Mouse (Mus musculus) neural tube, embryonic 13.5 days (tissue): ENCODE measurements at regions not wholly inside any gene's neighbourhood (a gene's known extent, or its start where the extent isn't known, plus 50 kb on each side); places are given as distances from the start of the nearest gene placed in this dataset.

ENCODE experiments used
- ATAC-seq: fragments of 200-750 bp; cut with Nextera tagmentation; 2 replicates; pipeline ENCODE4 v1.8.0; 2017; ENCODE audit warnings: low read depth, mild to moderate bottlenecking, moderate TSS enrichment, moderate library complexity
- H3K27ac ChIP-seq: fragments of 300-500 bp; sonication (generic); replicated peaks from 2 replicates; pipeline ENCODE4 v1.5.1; 2015; ENCODE audit warnings: moderate library complexity, mild to moderate bottlenecking, inconsistent platforms
- H3K27me3 ChIP-seq: fragments of 300-500 bp; sonication (generic); 2 replicates; pipeline ENCODE4 v1.6.1; 2015; ENCODE audit warnings: mild to moderate bottlenecking, inconsistent platforms
- H3K36me3 ChIP-seq: fragments of 300-500 bp; sonication (generic); 2 replicates; pipeline ENCODE4 v1.6.1; 2015; ENCODE audit warnings: mild to moderate bottlenecking, inconsistent platforms
- H3K4me1 ChIP-seq: fragments of 300-500 bp; sonication (generic); replicated peaks from 2 replicates; pipeline ENCODE4 v1.6.1; 2015; ENCODE audit warnings: inconsistent platforms
- H3K4me2 ChIP-seq: fragments of 300-500 bp; sonication (generic); 2 replicates; pipeline ENCODE4 v1.6.1; 2015; ENCODE audit warnings: inconsistent platforms, mild to moderate bottlenecking, moderate library complexity
- H3K4me3 ChIP-seq: fragments of 300-500 bp; sonication (generic); 2 replicates; pipeline ENCODE4 v1.5.1; 2015; ENCODE audit warnings: mild to moderate bottlenecking, inconsistent platforms
- H3K9ac ChIP-seq: fragments of 300-500 bp; sonication (generic); 2 replicates; pipeline ENCODE4 v1.6.1; 2015; ENCODE audit warnings: moderate library complexity, mild to moderate bottlenecking, inconsistent platforms
- H3K9me3 ChIP-seq: fragments of 300-500 bp; sonication (generic); 2 replicates; pipeline ENCODE4 v1.6.1; 2016; ENCODE audit warnings: inconsistent platforms
- WGBS: fragments of 180-500 bp; shearing (Covaris S2); methylation state at CpG from one replicate; pipeline ENCODE4 v1.1.7; 2015; 5-methylcytosine and 5-hydroxymethylcytosine counted together

GRCm38 (mm10) chr11:114184970-114185882 lies 118.4 kb upstream of the Sdk2 start:
- ATAC-seq, result peak; percentile 76
- no peak overlapping the region for H3K4me2 ChIP-seq
- WGBS, result 24% methylated on average over 18 of the region's 18 CpGs
- peaks cover 4% of the 10 kb centered on the region; the same call in 1 of the 2 replicates for H3K9me3 ChIP-seq
- H3K27ac ChIP-seq, result no peak overlapping the region
- no peaks in the 10 kb centered on the region for H3K36me3 ChIP-seq
- H3K27me3 ChIP-seq, result peaks cover 10% of the 10 kb centered on the region; the same call in 1 of the 2 replicates
- peaks cover 19% of the 10 kb centered on the region for H3K4me1 ChIP-seq
- H3K9ac ChIP-seq, result no peak overlapping the region
- H3K4me3 ChIP-seq, result no peak overlapping the region

- Histone ChIP-seq H3K9ac (no peak overlapping the region), H3K4me1 (peaks cover 21% of the 10 kb centered on the region), H3K4me3 (no peak overlapping the region), H3K36me3 (no peaks in the 10 kb centered on the region), H3K27me3 (peaks cover 10% of the 10 kb centered on the region; the same call in 1 of the 2 replicates), H3K4me2 (no peak overlapping the region), H3K9me3 (no peaks in the 10 kb centered on the region), H3K27ac (no peak overlapping the region)
- ATAC-seq, result no peak
- 83% methylated on average over 5 of the region's 5 CpGs for WGBS
Observed at GRCm38 (mm10) chr11:114184431-114184830, 117.6 kb upstream of the Sdk2 start.

- H3K27me3 ChIP-seq, result peaks cover 10% of the 10 kb centered on the region; the same call in 1 of the 2 replicates
- H3K9ac ChIP-seq, result no peak overlapping the region
- H3K9me3 ChIP-seq, result no peaks in the 10 kb centered on the region
- 89% methylated on average over 10 of the region's 10 CpGs for WGBS
- no peak for ATAC-seq
- peaks cover 33% of the 10 kb centered on the region for H3K4me1 ChIP-seq
- no peaks in the 10 kb centered on the region for H3K36me3 ChIP-seq
- H3K27ac ChIP-seq, result no peak overlapping the region
- no peak overlapping the region for H3K4me2 ChIP-seq
- H3K4me3 ChIP-seq, result no peak overlapping the region
Observed at GRCm38 (mm10) chr11:114183231-114183630, 116.4 kb upstream of the Sdk2 start.

- no peak for ATAC-seq
- H3K9ac ChIP-seq, result no peak overlapping the region
- peaks cover 45% of the 10 kb centered on the region for H3K4me1 ChIP-seq
- WGBS, result 65% methylated on average over 6 of the region's 6 CpGs
- no peak overlapping the region for H3K4me2 ChIP-seq
- no peak overlapping the region for H3K4me3 ChIP-seq
- no peak overlapping the region; the same call in 1 of the 2 replicates for H3K27ac ChIP-seq
- H3K27me3 ChIP-seq, result peaks cover 5% of the 10 kb centered on the region; the same call in 1 of the 2 replicates
- no peaks in the 10 kb centered on the region for H3K36me3 ChIP-seq
- H3K9me3 ChIP-seq, result no peaks in the 10 kb centered on the region
Observed at GRCm38 (mm10) chr11:114178746-114179472, 112.1 kb upstream of the Sdk2 start.

GRCm38 (mm10) chr11:114177789-114178188 lies 110.9 kb upstream of the Sdk2 start:
- 45% methylated on average over 4 of the region's 4 CpGs for WGBS
- Histone ChIP-seq H3K4me1 (peaks cover 45% of the 10 kb centered on the region), H3K36me3 (no peaks in the 10 kb centered on the region), H3K9ac (no peak overlapping the region), H3K4me2 (no peak overlapping the region), H3K4me3 (no peak overlapping the region), H3K9me3 (no peaks in the 10 kb centered on the region), H3K27me3 (peaks cover 5% of the 10 kb centered on the region; the same call in 1 of the 2 replicates), H3K27ac (no peak overlapping the region)
- no peak for ATAC-seq

- Histone ChIP-seq H3K27me3 (peaks cover 5% of the 10 kb centered on the region; the same call in 1 of the 2 replicates), H3K4me3 (no peak overlapping the region), H3K4me2 (no peak overlapping the region), H3K4me1 (peaks cover 46% of the 10 kb centered on the region), H3K36me3 (no peaks in the 10 kb centered on the region), H3K27ac (no peak overlapping the region), H3K9me3 (no peaks in the 10 kb centered on the region), H3K9ac (no peak overlapping the region)
- ATAC-seq, result no peak
- WGBS, result 71% methylated on average over 1 of the region's 1 CpGs
Observed at GRCm38 (mm10) chr11:114177281-114177680, 110.4 kb upstream of the Sdk2 start.

GRCm38 (mm10) chr11:114176671-114177212 lies 109.9 kb upstream of the Sdk2 start:
- Histone ChIP-seq H3K4me1 (peaks cover 52% of the 10 kb centered on the region), H3K4me3 (no peak overlapping the region), H3K36me3 (no peaks in the 10 kb centered on the region), H3K27ac (no peak overlapping the region), H3K9me3 (no peaks in the 10 kb centered on the region), H3K4me2 (no peak overlapping the region), H3K9ac (no peak overlapping the region), H3K27me3 (peaks cover 5% of the 10 kb centered on the region; the same call in 1 of the 2 replicates)
- WGBS, result 51% methylated on average over 4 of the region's 4 CpGs
- ATAC-seq, result no peak

- no peak overlapping the region for H3K9ac ChIP-seq
- no peak overlapping the region for H3K4me3 ChIP-seq
- H3K9me3 ChIP-seq, result no peaks in the 10 kb centered on the region
- 25% methylated on average over 23 of the region's 23 CpGs for WGBS
- no peak for ATAC-seq
- H3K27me3 ChIP-seq, result peaks cover 4% of the 10 kb centered on the region; the same call in 1 of the 2 replicates
- no peak overlapping the region for H3K4me2 ChIP-seq
- 0 out of 2 replicates have a peak overlapping the region, but pooled peaks have one; percentile 18 for H3K27ac ChIP-seq
- H3K4me1 ChIP-seq, result peaks cover 62% of the 10 kb centered on the region
- no peaks in the 10 kb centered on the region for H3K36me3 ChIP-seq
Observed at GRCm38 (mm10) chr11:114175437-114176131, 108.7 kb upstream of the Sdk2 start.

GRCm38 (mm10) chr11:114174871-114175270 lies 108.0 kb upstream of the Sdk2 start:
- 95% methylated on average over 4 of the region's 4 CpGs for WGBS
- peaks cover 62% of the 10 kb centered on the region for H3K4me1 ChIP-seq
- H3K27ac ChIP-seq, result no peak overlapping the region

GRCm38 (mm10) chr11:114168231-114168661 lies 101.4 kb upstream of the Sdk2 start:
- Histone ChIP-seq H3K27me3 (peaks cover 9% of the 10 kb centered on the region; the same call in 1 of the 2 replicates), H3K4me3 (no peak overlapping the region), H3K9me3 (no peaks in the 10 kb centered on the region), H3K9ac (no peak overlapping the region), H3K4me1 (peaks cover 35% of the 10 kb centered on the region), H3K36me3 (no peaks in the 10 kb centered on the region), H3K4me2 (no peak overlapping the region), H3K27ac (no peak overlapping the region)
- no peak; the same call in 1 of the 2 replicates for ATAC-seq
- 69% methylated on average over 13 of the region's 13 CpGs for WGBS

More at GRCm38 (mm10) chr11:114174871-114175270, 108.0 kb upstream of the Sdk2 start:
- no peak for ATAC-seq
- no peaks in the 10 kb centered on the region for H3K36me3 ChIP-seq
- no peaks in the 10 kb centered on the region for H3K9me3 ChIP-seq
- H3K4me2 ChIP-seq, result no peak overlapping the region
- H3K9ac ChIP-seq, result no peak overlapping the region
- no peaks in the 10 kb centered on the region; the same call in 1 of the 2 replicates for H3K27me3 ChIP-seq
- no peak overlapping the region for H3K4me3 ChIP-seq

- WGBS, result 23% methylated on average over 23 of the region's 23 CpGs
- Histone ChIP-seq H3K4me3 (no peak overlapping the region), H3K9me3 (no peaks in the 10 kb centered on the region), H3K27ac (peak overlapping the region; percentile 78), H3K36me3 (no peaks in the 10 kb centered on the region), H3K9ac (peak overlapping the region; percentile 63), H3K4me1 (peaks cover 19% of the 10 kb centered on the region), H3K27me3 (peaks cover 9% of the 10 kb centered on the region; the same call in 1 of the 2 replicates), H3K4me2 (peak overlapping the region; percentile 35)
- ATAC-seq, result peak; percentile 63; the same call in 1 of the 2 replicates
Observed at GRCm38 (mm10) chr11:114165656-114166362, 99.0 kb upstream of the Sdk2 start.
